Mouse (Mus musculus): Measurements from ENCODE around the gene Slc44a1. TPM values are rescaled to one million over a fixed set of nuclear protein-coding genes. Genes with fewer than 3 reads are reported as not detected.
A peak's percentile ranks its signal among the peaks of the same experiment; 100 is the strongest.

The Slc44a1 gene
- polyA plus RNA-seq, 1 experiment = 71.5 TPM

GRCm38 (mm10) chr4:53441683-53442082 lies 1.5 kb downstream of the Slc44a1 start:
- WGBS = 28% methylated on average over 4 of the region's 4 CpGs
- TF ChIP-seq POLR2A (IDR thresholded peaks at IDR 0.05; ENCODE audit: low read depth, low read length) = no peak
- TF ChIP-seq CTCF (IDR thresholded peaks at IDR 0.05; ENCODE audit: extremely low read depth, insufficient read length, insufficient replicate concordance, low read depth, low read length) = no peak
- peak overlapping the region; percentile 73; the same call in 1 of the 2 replicates for H3K27ac ChIP-seq (ENCODE audit: insufficient read depth, low read depth, low read length)
- H3K27me3 ChIP-seq (ENCODE audit: control insufficient read depth, insufficient read depth, low read length) = no peaks in the 10 kb centered on the region
- no peak overlapping the region for H3K4me3 ChIP-seq (ENCODE audit: low read depth, low read length)
- H3K36me3 ChIP-seq (ENCODE audit: control insufficient read depth, insufficient read depth, low read length) = no peaks in the 10 kb centered on the region
- H3K4me1 ChIP-seq (ENCODE audit: control insufficient read depth, insufficient read depth, insufficient read length, low read length) = peaks cover 23% of the 10 kb centered on the region; the same call in 1 of the 2 replicates

DNA sequence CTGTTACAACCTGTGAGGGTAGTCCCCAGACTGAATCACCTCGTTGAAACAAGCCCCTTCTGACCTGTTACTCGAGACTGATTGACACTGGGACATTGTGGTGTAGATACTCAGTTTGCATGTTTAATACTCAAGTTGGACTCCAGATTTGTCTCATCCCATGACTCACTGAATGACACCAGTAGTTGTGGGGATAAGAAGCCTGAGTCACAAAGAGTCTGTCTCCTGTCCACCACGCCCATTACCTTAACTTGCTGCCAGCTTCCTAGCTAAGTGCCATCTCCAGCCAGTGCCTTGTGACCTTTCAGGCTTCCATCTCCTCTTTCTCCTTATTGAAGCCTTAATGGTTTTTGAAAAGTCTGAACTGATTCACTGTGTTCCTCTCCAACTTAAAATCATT lies 6.0 kb downstream of the Slc44a1 start:
- peaks cover 23% of the 10 kb centered on the region; the same call in 1 of the 2 replicates for H3K4me1 ChIP-seq (ENCODE audit: control insufficient read depth, insufficient read depth, insufficient read length, low read length)
- no peaks in the 10 kb centered on the region for H3K36me3 ChIP-seq (ENCODE audit: control insufficient read depth, insufficient read depth, low read length)
- 46% methylated on average over 3 of the region's 3 CpGs for WGBS
- TF ChIP-seq CTCF (IDR thresholded peaks at IDR 0.05; ENCODE audit: extremely low read depth, insufficient read length, insufficient replicate concordance, low read depth, low read length) (no peak), POLR2A (IDR thresholded peaks at IDR 0.05; ENCODE audit: low read depth, low read length) (no peak)
- peak overlapping the region; percentile 65 for H3K27ac ChIP-seq (ENCODE audit: insufficient read depth, low read depth, low read length)
- no peak overlapping the region for H3K4me3 ChIP-seq (ENCODE audit: low read depth, low read length)
- no peaks in the 10 kb centered on the region for H3K27me3 ChIP-seq (ENCODE audit: control insufficient read depth, insufficient read depth, low read length)

- Histone ChIP-seq H3K4me1 (ENCODE audit: control insufficient read depth, insufficient read depth, insufficient read length, low read length) (peaks cover 28% of the 10 kb centered on the region), H3K4me3 (ENCODE audit: low read depth, low read length) (no peak overlapping the region), H3K27ac (ENCODE audit: insufficient read depth, low read depth, low read length) (no peak overlapping the region), H3K36me3 (ENCODE audit: control insufficient read depth, insufficient read depth, low read length) (no peaks in the 10 kb centered on the region), H3K27me3 (ENCODE audit: control insufficient read depth, insufficient read depth, low read length) (no peaks in the 10 kb centered on the region)
- WGBS = 97% methylated on average over 4 of the region's 4 CpGs
- TF ChIP-seq POLR2A (IDR thresholded peaks at IDR 0.05; ENCODE audit: low read depth, low read length) (no peak), CTCF (IDR thresholded peaks at IDR 0.05; ENCODE audit: extremely low read depth, insufficient read length, insufficient replicate concordance, low read depth, low read length) (no peak)
Measured at GRCm38 (mm10) chr4:53447773-53448172, 7.6 kb downstream of the Slc44a1 start.

DNA sequence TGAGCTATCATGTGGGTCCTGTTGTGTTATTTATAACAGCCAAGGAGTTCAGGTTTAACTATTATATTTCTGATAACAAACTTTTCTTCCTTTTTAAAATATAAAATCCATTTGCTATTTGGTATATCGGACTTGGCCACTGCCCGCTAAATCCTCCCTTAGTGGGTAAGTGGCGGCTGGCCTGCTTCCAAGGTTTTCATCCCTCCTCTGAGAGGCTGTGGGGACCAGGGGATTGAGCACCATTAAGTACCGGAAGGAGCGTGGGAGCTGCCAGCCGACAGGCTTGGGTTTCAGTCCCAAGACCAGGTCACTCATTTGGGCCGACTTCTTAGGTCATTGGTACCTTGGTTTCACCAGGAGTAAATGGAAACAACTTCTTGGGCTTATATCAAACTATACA lies 10.5 kb downstream of the Slc44a1 start:
- no peak overlapping the region for H3K27ac ChIP-seq (ENCODE audit: insufficient read depth, low read depth, low read length)
- TF ChIP-seq POLR2A (IDR thresholded peaks at IDR 0.05; ENCODE audit: low read depth, low read length) (no peak), CTCF (IDR thresholded peaks at IDR 0.05; ENCODE audit: extremely low read depth, insufficient read length, insufficient replicate concordance, low read depth, low read length) (no peak)
- H3K36me3 ChIP-seq (ENCODE audit: control insufficient read depth, insufficient read depth, low read length) = no peaks in the 10 kb centered on the region
- H3K4me1 ChIP-seq (ENCODE audit: control insufficient read depth, insufficient read depth, insufficient read length, low read length) = peaks cover 26% of the 10 kb centered on the region
- 86% methylated on average over 7 of the region's 7 CpGs for WGBS
- no peaks in the 10 kb centered on the region for H3K27me3 ChIP-seq (ENCODE audit: control insufficient read depth, insufficient read depth, low read length)
- H3K4me3 ChIP-seq (ENCODE audit: low read depth, low read length) = no peak overlapping the region

DNA sequence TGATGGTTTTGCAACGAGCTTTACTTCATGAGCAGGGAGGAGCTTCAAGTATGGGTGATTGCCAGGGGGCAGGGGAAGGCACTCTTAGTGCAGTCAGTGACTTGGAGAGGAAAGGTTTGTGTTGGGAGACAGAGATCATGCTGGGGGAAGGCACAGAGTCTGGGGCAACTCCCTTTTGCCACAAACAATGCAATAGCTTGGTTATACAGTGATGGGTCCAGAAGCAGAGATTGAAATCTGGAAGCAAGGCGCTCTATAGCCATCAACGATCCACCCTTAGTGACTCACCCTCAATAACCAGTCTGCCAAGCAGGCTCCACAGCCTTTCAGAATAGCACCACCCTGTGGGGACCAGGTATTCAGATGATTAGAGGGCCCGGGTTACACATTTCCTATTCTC lies 11.7 kb downstream of the Slc44a1 start:
- H3K27ac ChIP-seq (ENCODE audit: insufficient read depth, low read depth, low read length) = peak overlapping the region; percentile 13; the same call in 1 of the 2 replicates
- no peak overlapping the region for H3K4me3 ChIP-seq (ENCODE audit: low read depth, low read length)
- peak; percentile 58; the same call in 1 of the 2 replicates for TF ChIP-seq CTCF (IDR thresholded peaks at IDR 0.05; ENCODE audit: extremely low read depth, insufficient read length, insufficient replicate concordance, low read depth, low read length)
- TF ChIP-seq POLR2A (IDR thresholded peaks at IDR 0.05; ENCODE audit: low read depth, low read length) = no peak
- peaks cover 15% of the 10 kb centered on the region for H3K4me1 ChIP-seq (ENCODE audit: control insufficient read depth, insufficient read depth, insufficient read length, low read length)
- no peaks in the 10 kb centered on the region for H3K36me3 ChIP-seq (ENCODE audit: control insufficient read depth, insufficient read depth, low read length)
- 15% methylated on average over 4 of the region's 4 CpGs for WGBS
- H3K27me3 ChIP-seq (ENCODE audit: control insufficient read depth, insufficient read depth, low read length) = no peaks in the 10 kb centered on the region

- H3K27me3 ChIP-seq (ENCODE audit: control insufficient read depth, insufficient read depth, low read length) = no peaks in the 10 kb centered on the region
- peak overlapping the region; percentile 26; the same call in 1 of the 2 replicates for H3K27ac ChIP-seq (ENCODE audit: insufficient read depth, low read depth, low read length)
- TF ChIP-seq POLR2A (IDR thresholded peaks at IDR 0.05; ENCODE audit: low read depth, low read length) (no peak), CTCF (IDR thresholded peaks at IDR 0.05; ENCODE audit: extremely low read depth, insufficient read length, insufficient replicate concordance, low read depth, low read length) (no peak)
- H3K4me1 ChIP-seq (ENCODE audit: control insufficient read depth, insufficient read depth, insufficient read length, low read length) = peaks cover 15% of the 10 kb centered on the region
- no peaks in the 10 kb centered on the region for H3K36me3 ChIP-seq (ENCODE audit: control insufficient read depth, insufficient read depth, low read length)
- 31% methylated on average over 1 of the region's 1 CpGs for WGBS
- H3K4me3 ChIP-seq (ENCODE audit: low read depth, low read length) = no peak overlapping the region
Measured at GRCm38 (mm10) chr4:53452457-53452856, 12.2 kb downstream of the Slc44a1 start.

DNA sequence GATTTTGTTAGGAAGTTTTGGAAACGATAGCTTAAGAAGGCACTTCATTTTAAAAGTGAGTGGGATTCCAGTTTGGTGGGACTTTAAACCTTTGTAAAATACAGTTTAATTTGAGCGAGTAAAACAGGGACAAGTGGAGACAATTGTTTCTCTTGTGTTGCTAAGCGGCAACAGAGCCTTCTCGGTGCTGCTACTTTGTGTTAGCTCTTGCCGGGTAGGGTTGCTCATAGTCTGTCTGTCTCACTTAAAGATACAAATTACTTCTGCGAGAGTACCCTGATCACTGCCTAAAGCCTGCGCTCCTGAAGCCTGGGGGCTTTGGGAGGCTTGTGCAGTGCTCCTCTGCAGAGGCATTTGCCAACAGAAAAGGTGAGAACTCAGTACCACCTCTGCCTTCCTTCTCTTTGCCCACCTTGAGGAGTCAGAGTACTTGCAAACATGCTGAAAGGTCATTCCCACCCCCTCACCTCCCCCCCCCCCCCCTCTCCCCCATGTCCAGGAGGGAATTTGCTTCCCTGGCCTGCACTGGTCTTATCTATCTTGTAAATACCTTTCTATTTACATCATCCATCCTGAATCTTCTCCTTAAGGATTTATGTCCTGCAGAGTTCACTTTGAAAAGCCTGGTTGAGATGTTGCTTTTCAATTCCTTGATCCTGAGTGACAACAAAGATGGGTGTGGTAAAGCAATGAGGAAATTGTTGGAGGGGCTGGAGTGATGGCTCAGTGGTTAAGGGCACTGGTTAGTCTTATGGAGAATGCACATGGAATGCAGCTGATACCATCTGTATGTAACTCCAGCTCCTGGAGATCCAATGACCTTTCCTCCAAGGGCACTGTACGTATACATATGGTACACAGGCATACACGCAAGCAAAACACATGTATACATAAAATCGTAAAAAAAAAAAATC lies 13.0 kb downstream of the Slc44a1 start:
- TF ChIP-seq CTCF (IDR thresholded peaks at IDR 0.05; ENCODE audit: extremely low read depth, insufficient read length, insufficient replicate concordance, low read depth, low read length) = no peak
- no peak for TF ChIP-seq POLR2A (IDR thresholded peaks at IDR 0.05; ENCODE audit: low read depth, low read length)
- no peaks in the 10 kb centered on the region for H3K36me3 ChIP-seq (ENCODE audit: control insufficient read depth, insufficient read depth, low read length)
- H3K27ac ChIP-seq (ENCODE audit: insufficient read depth, low read depth, low read length) = 0 out of 2 replicates have a peak overlapping the region, but pooled peaks have one; percentile 21
- H3K4me3 ChIP-seq (ENCODE audit: low read depth, low read length) = no peak overlapping the region
- peaks cover 15% of the 10 kb centered on the region for H3K4me1 ChIP-seq (ENCODE audit: control insufficient read depth, insufficient read depth, insufficient read length, low read length)
- no peaks in the 10 kb centered on the region for H3K27me3 ChIP-seq (ENCODE audit: control insufficient read depth, insufficient read depth, low read length)
- WGBS = 54% methylated on average over 10 of the region's 10 CpGs

Data from small intestine, adult 2 months (tissue).